In the genomic region with DNA sequence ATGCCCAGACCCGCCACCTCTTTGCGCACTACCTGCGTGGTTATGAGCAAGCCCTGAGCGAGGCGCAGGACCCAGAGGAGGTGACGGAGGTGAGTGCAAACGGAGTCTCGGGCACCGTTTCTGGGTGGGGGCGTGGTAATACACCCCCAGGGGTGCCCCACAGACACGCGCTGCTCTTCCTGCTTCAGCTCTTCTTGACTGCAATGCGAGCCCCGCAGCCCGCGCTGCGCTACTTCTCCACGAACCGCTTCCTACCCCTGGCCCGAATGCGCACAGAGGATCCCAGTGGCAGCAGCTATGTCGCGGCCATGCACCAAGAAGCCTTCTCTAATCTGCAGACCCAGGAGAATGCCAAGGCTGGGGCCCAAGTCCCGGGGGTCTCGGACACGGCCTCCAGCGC, we compare ENCODE assay signal across 1 mouse cellular context.
TF ChIP-seq lines count a peak whose summit lies in the region.

No protein-coding gene starts in this region.

TF ChIP-seq in ES-E14, 5 proteins besides CTCF, POLR2A, EP300 and RAD21 (continued from another document):
- no peak for TF ChIP-seq ZC3H11A (IDR thresholded peaks at IDR 0.05; ENCODE audit: borderline replicate concordance, low read depth, low read length)
TF ChIP-seq in ES-E14: peak in this region for 0.
